Mouse (Mus musculus): ENCODE results near the gene Scnm1.

GRCm38 (mm10) chr3:95161618-95162344, 28.0 kb upstream of the Scnm1 start:
- TF ChIP-seq POLR2A (IDR thresholded peaks at IDR 0.05; ENCODE audit: low read depth, low read length) (no peak), CTCF (conservative IDR thresholded peaks at IDR 0.05; ENCODE audit: insufficient read depth, insufficient read length, low read depth, low read length) (no peak)

All from kidney, adult 2 months (tissue).